Mouse (Mus musculus): ENCODE measurements around the gene Dkkl1. TPM values are rescaled to one million over a fixed set of nuclear protein-coding genes. Genes with fewer than 3 reads are reported as not detected.

Gene Dkkl1
- 1.3 to 2.7 TPM (median 2.0 TPM) in 3 of 4 replicates, not detected in the other for total RNA-seq (2023; ENCODE audit: inconsistent age)

DNA sequence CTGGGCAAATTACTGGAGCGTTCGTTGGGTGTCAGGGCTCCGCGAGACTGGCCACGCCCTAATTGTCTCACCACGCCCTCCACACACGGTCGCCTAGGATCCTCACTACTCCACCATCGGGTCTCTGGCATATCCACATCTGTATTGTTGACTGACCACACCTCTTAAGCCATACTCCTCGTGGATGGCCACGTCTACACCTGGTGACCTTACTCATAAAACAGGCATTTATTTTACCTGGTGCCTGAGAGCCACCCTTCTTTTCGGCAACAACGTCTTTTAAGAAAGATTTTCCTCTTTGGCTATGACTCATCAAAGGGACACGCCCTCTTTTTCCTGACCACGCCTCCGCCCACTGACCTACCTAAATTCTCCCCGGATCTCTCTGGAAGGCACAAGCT is at the start of gene Dkkl1:
Gene Dkkl1 (minus strand): TSS at position 297 of the 401 bp plus-strand sequence.

DNA sequence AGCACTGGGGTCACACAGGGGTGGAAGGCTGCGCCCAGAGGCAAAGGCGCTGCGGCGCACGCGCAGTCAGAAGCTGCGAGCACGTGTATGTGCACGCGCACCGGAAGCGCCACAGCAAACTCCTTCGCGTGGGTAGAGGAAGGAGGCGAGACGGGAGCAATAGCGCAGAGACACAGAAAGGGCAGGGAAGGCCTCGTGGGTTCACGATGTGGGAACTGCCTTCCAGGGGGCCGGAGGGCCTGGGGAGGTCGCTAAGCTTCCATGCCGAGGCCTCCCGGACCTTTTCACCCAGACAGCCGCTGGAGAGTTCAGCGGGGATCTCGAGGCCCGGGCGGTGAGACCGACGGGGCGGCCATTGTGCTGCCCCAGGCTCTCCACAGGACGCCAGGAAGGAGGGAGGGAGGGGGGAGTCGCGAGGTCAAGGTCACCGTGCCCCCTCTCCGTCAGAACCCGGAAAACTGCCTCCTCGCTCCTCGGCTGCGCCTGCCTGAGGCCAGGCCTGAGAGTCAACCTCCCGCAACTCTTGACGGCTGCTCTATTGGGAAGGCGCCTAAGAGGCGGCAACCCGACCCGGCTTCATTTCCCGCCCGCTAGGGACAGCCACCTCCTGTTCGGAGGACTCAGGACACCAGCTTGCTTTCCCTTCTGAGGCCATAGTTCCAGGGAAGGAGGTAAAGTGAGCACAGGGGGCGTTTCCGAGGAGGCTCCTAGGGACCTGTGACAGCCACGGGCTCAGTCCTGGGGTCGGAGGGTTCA is 28.9 kb upstream of the Dkkl1 start, which contains the start of gene Slc6a16:
Gene Slc6a16 (plus strand): TSS at position 453 of the 756 bp plus-strand sequence.

GRCm38 (mm10) chr7:45238723-45239496 is 27.0 kb upstream of the Dkkl1 start, which contains the start of gene Cd37:
Gene Cd37 (minus strand): TSS chr7:45239115.

DNA sequence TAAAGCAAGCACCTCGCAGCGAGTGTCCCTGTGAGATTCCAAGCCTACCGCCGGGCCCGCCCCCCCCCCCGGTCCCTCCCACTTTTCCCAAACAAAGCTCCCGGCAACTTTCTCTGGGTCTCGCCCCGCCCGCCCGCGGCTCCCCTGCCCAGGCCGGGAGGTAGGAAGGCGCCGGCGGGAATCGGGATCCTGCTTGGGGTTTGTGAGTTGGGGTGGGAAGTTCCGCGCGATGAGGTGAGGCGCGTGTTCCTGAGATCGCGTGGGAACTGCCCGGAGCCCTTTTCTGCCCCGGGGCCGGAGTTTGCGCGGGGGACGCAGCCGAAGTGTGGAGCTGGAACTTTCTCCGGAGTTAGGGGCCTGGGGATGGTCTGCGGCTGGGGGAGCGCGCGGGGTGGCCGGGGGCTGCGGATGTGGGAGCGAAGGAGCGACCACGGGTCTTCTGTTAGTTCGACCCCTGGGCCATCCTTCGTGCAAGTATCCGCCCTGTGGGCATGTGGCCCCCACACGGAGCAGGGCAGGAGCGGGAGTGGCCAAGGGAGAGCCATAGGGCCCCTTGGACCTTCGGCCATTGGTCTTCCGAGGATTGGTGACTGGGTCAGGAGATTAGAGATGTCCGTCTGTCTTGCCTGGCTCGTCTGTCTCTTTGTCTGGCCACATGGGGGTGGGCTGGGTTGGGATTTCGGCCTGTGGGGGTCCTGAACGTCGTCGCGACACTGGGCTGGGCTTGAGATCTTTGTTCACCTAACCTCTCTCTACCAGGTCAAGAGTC is 3.9 kb upstream of the Dkkl1 start, which contains the start of gene Tead2:
Gene Tead2 (plus strand): TSS at position 81 of the 769 bp plus-strand sequence.

GRCm38 (mm10) chr7:45204380-45205143 is 7.4 kb downstream of the Dkkl1 start, which contains the start of gene Ccdc155:
Gene Ccdc155 (minus strand): TSS chr7:45204892.

DNA sequence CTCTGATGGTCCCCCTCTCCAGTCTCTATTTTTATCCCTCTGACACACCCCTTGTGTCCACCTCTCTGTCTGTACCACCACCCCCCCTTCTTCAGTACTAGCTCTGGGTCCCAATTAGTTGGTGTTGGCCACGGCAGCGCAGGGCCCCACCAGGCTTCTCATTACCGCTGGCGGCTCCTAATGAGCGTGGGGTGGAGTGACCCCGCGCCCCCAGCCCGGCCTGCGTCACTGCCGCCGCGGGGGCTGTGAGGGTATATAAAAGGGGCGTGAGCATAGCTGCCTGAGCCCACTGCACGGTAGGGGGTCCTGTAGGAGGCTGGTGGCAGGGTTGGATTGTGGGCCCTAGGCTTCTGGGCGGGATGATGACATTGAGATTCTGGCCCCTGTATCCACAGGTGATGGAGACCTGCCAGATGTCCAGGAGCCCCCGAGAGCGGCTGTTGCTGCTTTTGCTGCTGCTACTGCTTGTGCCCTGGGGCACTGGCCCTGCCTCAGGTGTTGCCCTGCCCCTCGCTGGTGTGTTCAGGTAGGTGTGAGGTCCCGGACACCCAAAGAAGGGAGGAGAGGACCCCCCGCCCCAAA is 31.0 kb downstream of the Dkkl1 start, which contains the start of gene Pth2:
Gene Pth2 (plus strand): TSS at position 100 of the 582 bp plus-strand sequence.

GRCm38 (mm10) chr7:45179469-45179868 is 32.5 kb downstream of the Dkkl1 start, which contains the start of gene Gfy:
Gene Gfy (minus strand): TSS chr7:45179569.

DNA sequence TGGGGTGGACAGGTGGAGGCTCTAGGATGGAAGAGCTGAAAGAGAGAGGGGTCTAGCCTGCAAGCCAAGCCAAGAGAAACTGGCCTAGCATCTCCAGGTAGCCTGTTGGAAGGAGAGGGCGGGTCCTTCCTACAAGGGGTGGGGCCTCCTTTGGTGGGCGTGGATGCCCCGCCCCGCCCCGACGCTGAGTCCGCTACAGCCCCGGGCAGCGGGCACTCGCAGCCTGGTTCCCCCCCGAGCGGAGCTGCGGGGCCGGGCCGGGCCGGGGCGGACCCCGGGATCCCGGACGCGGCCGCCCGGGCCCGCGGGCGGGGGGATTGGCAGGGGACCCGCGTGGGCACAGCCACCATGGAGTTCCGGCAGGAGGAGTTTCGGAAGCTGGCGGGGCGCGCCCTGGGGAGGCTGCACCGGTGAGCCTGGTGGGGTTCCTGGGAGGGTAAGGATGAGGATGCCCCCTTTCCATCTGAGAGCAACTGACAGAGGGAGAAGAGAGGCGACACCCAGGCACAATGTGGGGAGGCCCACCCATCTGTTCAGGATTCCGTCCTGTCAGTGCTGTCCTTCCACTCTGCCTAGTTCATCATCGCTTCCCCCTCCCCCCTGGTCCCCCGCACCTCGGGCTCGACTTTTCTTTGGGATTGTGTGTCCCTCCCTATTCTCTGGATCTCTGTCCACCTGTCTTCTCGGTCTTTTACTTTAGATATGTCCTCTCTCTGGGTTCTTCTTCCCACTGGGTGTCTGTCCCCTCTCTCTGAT is 48.0 kb downstream of the Dkkl1 start, which contains the start of gene Slc17a7:
Gene Slc17a7 (plus strand): TSS at position 215 of the 756 bp plus-strand sequence.

Other genes with a start within 250 kb of the Dkkl1 start
- gene Cpt1c, start 237.3 kb downstream of the Dkkl1 start, total RNA-seq (2023; ENCODE audit: inconsistent age) = not detected in 4 replicates
- 128 to 149 TPM (median 145 TPM) in 4 replicates for gene Prmt1, start 225.6 kb downstream of the Dkkl1 start, total RNA-seq (2023; ENCODE audit: inconsistent age)
- gene Irf3, start 214.5 kb downstream of the Dkkl1 start, total RNA-seq (2023; ENCODE audit: inconsistent age) = 166 to 184 TPM (median 173 TPM) in 4 replicates
- gene Bcl2l12, start 213.4 kb downstream of the Dkkl1 start, total RNA-seq (2023; ENCODE audit: inconsistent age) = 28.2 to 38.2 TPM (median 30.9 TPM) in 4 replicates
- gene Scaf1, start 195.8 kb downstream of the Dkkl1 start, total RNA-seq (2023; ENCODE audit: inconsistent age) = 96.2 to 104 TPM (median 99.7 TPM) in 4 replicates
- 13.0 to 15.4 TPM (median 14.8 TPM) in 4 replicates for gene Rras, start 194.2 kb downstream of the Dkkl1 start, total RNA-seq (2023; ENCODE audit: inconsistent age)
- gene Prr12, start 159.3 kb downstream of the Dkkl1 start, total RNA-seq (2023; ENCODE audit: inconsistent age) = 69.6 to 74.4 TPM (median 71.7 TPM) in 4 replicates
- gene Nosip, start 149.7 kb downstream of the Dkkl1 start, total RNA-seq (2023; ENCODE audit: inconsistent age) = 55.5 to 60.4 TPM (median 57.4 TPM) in 4 replicates
- gene Prrg2, start 149.5 kb downstream of the Dkkl1 start, total RNA-seq (2023; ENCODE audit: inconsistent age) = 3.5 to 5.4 TPM (median 3.8 TPM) in 4 replicates
- gene Rcn3, start 119.9 kb downstream of the Dkkl1 start, total RNA-seq (2023; ENCODE audit: inconsistent age) = 2.0 to 5.7 TPM (median 3.9 TPM) in 4 replicates
- gene Fcgrt, start 108.3 kb downstream of the Dkkl1 start, total RNA-seq (2023; ENCODE audit: inconsistent age) = 30.4 to 37.3 TPM (median 33.5 TPM) in 4 replicates
- gene Rps11, start 87.7 kb downstream of the Dkkl1 start, total RNA-seq (2023; ENCODE audit: inconsistent age) = 2,358 to 2,650 TPM (median 2,499 TPM) in 4 replicates
- 4,140 to 4,660 TPM (median 4,377 TPM) in 4 replicates for gene Rpl13a, start 83.4 kb downstream of the Dkkl1 start, total RNA-seq (2023; ENCODE audit: inconsistent age)
- 0.87 TPM in 1 of 4 replicates, not detected in the others for gene Gm45713, start 75.9 kb downstream of the Dkkl1 start, total RNA-seq (2023; ENCODE audit: inconsistent age)
- 70.7 to 77.9 TPM (median 74.1 TPM) in 4 replicates for gene Flt3l, start 75.7 kb downstream of the Dkkl1 start, total RNA-seq (2023; ENCODE audit: inconsistent age)
- 46.7 to 53.9 TPM (median 51.0 TPM) in 4 replicates for gene Pih1d1, start 57.8 kb downstream of the Dkkl1 start, total RNA-seq (2023; ENCODE audit: inconsistent age)
- gene Aldh16a1, start 57.6 kb downstream of the Dkkl1 start, total RNA-seq (2023; ENCODE audit: inconsistent age) = 100 to 121 TPM (median 116 TPM) in 4 replicates
- gene Slc17a7, start 48.2 kb downstream of the Dkkl1 start, total RNA-seq (2023; ENCODE audit: inconsistent age) = not detected in 4 replicates
- not detected in 4 replicates for gene Gfy, start 32.6 kb downstream of the Dkkl1 start, total RNA-seq (2023; ENCODE audit: inconsistent age)
- not detected in 4 replicates for gene Pth2, start 31.2 kb downstream of the Dkkl1 start, total RNA-seq (2023; ENCODE audit: inconsistent age)
- gene Ccdc155, start 7.3 kb downstream of the Dkkl1 start, total RNA-seq (2023; ENCODE audit: inconsistent age) = 0.54 to 1.1 TPM (median 0.78 TPM) in 4 replicates
- not detected in 4 replicates for gene Tead2, start 3.6 kb upstream of the Dkkl1 start, total RNA-seq (2023; ENCODE audit: inconsistent age)
- gene Cd37, start 27.0 kb upstream of the Dkkl1 start, total RNA-seq (2023; ENCODE audit: inconsistent age) = 1,683 to 1,834 TPM (median 1,832 TPM) in 4 replicates
- not detected in 4 replicates for gene Slc6a16, start 28.9 kb upstream of the Dkkl1 start, total RNA-seq (2023; ENCODE audit: inconsistent age)
- 0.51 to 0.64 TPM (median 0.60 TPM) in 4 replicates for gene Slc6a21, start 65.4 kb upstream of the Dkkl1 start, total RNA-seq (2023; ENCODE audit: inconsistent age)
- gene Trpm4, start 121.6 kb upstream of the Dkkl1 start, total RNA-seq (2023; ENCODE audit: inconsistent age) = 5.9 to 13.0 TPM (median 9.1 TPM) in 4 replicates
- gene Hrc, start 123.1 kb upstream of the Dkkl1 start, total RNA-seq (2023; ENCODE audit: inconsistent age) = not detected in 4 replicates
- 0.13 to 0.33 TPM (median 0.23 TPM) in 4 replicates for gene Ppfia3, start 154.9 kb upstream of the Dkkl1 start, total RNA-seq (2023; ENCODE audit: inconsistent age)
- 1.2 TPM in 1 of 4 replicates, not detected in the others for gene Lin7b, start 158.4 kb upstream of the Dkkl1 start, total RNA-seq (2023; ENCODE audit: inconsistent age)
- 574 to 602 TPM (median 590 TPM) in 4 replicates for gene Snrnp70, start 183.6 kb upstream of the Dkkl1 start, total RNA-seq (2023; ENCODE audit: inconsistent age)
- gene Kcna7, start 193.5 kb upstream of the Dkkl1 start, total RNA-seq (2023; ENCODE audit: inconsistent age) = not detected in 4 replicates
- gene Ntf5, start 201.5 kb upstream of the Dkkl1 start, total RNA-seq (2023; ENCODE audit: inconsistent age) = not detected in 4 replicates
- gene Lhb, start 208.7 kb upstream of the Dkkl1 start, total RNA-seq (2023; ENCODE audit: inconsistent age) = not detected in 4 replicates
- gene Gys1, start 222.7 kb upstream of the Dkkl1 start, total RNA-seq (2023; ENCODE audit: inconsistent age) = 15.2 to 19.8 TPM (median 17.4 TPM) in 4 replicates
- 38.2 to 60.2 TPM (median 47.5 TPM) in 4 replicates for gene Ruvbl2, start 225.9 kb upstream of the Dkkl1 start, total RNA-seq (2023; ENCODE audit: inconsistent age)
- 648 to 704 TPM (median 682 TPM) in 4 replicates for gene Ftl1, start 247.7 kb upstream of the Dkkl1 start, total RNA-seq (2023; ENCODE audit: inconsistent age)